Mouse (Mus musculus): ENCODE measurements around the gene Bcl10.
"Not testable (repeated sequence)": the region's sequence is repeated elsewhere in the genome, so short reads cannot be mapped to it uniquely, and the experiment has no call there.

Bcl10 gene

GRCm38 (mm10) chr3:145913263-145913662 is 9.3 kb upstream of the Bcl10 start:
- no peak for DNase-seq (ENCODE audit: low read depth)

DNA sequence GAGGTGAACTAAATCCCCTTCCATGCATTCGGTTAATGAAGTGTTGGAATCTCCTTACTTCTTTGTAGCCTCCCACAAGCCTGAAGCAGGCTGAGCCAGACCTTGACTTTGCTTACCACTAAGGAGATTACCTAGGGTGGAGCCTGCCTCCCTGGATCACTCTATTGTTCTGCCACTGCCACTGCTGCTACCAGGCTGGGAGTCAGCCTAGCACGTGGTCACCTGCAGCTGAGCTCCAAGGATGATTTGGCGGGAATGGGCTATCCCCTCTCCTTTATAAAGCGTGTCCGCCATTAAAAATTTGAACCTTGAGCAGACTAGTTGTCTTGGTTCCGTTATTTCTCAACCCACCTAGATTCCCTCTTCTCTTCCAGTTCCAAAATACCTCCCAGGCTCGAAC is 8.7 kb upstream of the Bcl10 start:
- not testable (repeated sequence) for DNase-seq (ENCODE audit: low read depth)

- no peak for DNase-seq (ENCODE audit: low read depth)
Observed at GRCm38 (mm10) chr3:145916374-145916773, 6.2 kb upstream of the Bcl10 start.

- no peak for DNase-seq (ENCODE audit: low read depth)
Observed at GRCm38 (mm10) chr3:145916826-145917225, 5.8 kb upstream of the Bcl10 start.

DNA sequence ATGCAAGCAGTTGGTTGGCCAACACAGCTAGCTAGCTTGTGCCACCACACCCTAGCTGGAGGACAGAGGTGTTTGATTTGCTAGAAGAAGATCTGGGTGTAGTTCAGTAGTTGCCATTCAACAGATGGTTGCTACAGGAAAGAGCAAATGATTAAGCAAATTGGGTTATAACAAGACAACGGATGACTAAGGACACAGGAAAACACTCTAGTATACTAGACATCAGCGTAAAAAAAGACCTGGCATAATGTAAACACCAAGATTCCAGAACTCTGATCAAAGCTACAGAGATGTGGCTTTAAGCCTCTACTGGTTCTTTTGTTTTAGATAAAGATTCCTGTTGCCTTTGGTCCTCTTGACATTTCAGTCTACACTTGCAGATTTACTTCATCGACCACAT is 367 bp downstream of the Bcl10 start:
- no peak for DNase-seq (ENCODE audit: low read depth)

DNA sequence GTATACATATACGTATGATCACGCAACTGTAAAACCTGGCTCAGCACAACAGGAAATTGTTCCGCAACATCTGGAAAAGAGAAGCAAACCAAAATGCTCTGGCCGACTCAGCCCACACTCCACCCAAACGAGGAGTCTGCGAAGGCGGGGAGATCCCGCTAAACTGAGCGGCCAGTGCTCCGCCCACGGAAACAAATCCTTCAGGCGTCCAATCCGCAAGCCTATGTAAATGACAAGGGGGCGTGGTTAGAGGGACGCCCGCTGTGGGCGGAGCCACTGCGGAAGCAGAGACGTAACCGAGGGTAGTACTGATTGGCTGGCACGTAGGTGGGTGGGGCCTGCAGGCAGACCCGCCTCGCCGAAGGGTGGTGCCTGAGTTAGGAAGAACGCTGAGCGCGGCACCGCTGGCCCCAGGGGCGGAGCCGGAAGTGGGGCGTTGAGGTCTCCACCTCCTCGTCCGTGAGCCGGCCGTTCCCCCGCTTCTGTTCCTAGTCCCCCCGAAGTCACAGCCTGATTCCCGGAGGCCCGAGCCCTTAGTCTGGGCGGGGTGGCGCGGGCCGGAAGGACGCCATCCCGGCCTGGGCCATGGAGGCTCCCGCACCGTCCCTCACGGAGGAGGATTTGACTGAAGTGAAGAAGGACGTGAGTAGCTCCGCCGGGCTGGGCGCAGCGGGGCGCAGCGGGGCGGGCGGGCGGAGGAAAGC is 1.4 kb downstream of the Bcl10 start:
- DNase-seq (ENCODE audit: low read depth) = peak; percentile 100

GRCm38 (mm10) chr3:145924649-145925337 is 2.2 kb downstream of the Bcl10 start:
- DNase-seq (ENCODE audit: low read depth) = no peak

DNA sequence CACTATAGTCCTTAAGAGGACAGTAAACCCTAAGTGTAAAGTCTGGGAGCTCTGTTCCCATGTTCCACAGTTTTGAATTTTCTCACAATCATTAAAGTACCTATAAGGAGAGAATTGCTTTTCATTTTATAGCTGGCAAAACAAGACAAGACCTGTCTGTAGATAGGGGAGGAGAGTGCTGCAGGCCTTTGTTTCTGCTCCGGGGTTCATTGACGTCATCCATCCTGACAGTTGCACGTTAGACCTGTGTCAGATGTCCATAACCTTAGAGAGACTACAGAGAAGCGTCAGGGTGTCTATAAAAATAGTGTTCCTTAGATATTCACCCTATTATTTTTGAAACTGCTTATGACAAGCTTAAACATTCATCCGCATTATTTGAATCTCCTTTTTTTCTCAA is 2.9 kb downstream of the Bcl10 start:
- no peak for DNase-seq (ENCODE audit: low read depth)

DNA sequence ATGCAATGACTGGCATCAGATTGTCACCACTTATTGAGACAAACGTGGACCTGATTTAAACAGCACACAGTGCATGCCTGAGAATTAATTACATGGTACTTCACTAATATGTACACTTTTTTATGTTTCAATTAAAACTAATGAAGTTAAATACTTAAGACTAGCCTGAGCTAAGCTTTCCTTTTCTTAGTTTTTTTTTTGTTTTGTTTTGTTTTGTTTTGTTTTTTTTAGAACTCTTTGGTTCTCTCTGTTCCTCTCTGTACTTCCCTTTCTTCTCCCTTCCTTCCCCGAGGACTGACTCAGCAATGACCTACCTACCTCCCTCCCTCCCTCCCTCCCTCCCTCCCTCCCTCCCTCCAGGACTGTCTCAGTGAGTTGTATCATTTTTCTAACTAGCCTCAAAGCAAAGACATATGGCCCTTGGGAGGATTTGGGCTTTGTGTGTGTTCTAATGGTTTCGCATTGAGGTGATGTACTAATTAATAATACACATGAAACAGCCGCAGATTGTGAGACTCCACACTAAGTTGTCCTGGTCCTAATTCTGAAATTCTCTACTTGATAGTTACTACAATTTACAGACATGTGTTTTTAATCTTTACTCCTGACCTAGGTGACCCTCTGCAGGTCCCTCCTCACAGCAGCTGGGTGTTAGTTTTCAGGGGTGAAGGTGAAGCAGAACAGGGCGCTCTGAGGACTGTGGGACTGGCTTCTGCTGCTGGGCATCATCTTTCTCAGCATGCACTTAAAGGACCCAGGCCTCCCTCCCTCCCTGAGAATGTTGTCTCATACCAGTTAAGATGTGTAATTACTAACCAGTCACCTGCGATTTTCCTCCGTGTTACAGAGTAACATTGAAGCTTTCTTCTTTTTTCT is 7.2 kb downstream of the Bcl10 start:
- no peak for DNase-seq (ENCODE audit: low read depth)

GRCm38 (mm10) chr3:145933845-145934244 is 11.2 kb downstream of the Bcl10 start:
- DNase-seq (ENCODE audit: low read depth) = no peak

GRCm38 (mm10) chr3:145937505-145938404 is 15.2 kb downstream of the Bcl10 start, which contains the start of gene 2410004B18Rik:
Gene 2410004B18Rik (plus strand): TSS chr3:145938014.
- peak; percentile 87 for DNase-seq (ENCODE audit: low read depth)

DNA sequence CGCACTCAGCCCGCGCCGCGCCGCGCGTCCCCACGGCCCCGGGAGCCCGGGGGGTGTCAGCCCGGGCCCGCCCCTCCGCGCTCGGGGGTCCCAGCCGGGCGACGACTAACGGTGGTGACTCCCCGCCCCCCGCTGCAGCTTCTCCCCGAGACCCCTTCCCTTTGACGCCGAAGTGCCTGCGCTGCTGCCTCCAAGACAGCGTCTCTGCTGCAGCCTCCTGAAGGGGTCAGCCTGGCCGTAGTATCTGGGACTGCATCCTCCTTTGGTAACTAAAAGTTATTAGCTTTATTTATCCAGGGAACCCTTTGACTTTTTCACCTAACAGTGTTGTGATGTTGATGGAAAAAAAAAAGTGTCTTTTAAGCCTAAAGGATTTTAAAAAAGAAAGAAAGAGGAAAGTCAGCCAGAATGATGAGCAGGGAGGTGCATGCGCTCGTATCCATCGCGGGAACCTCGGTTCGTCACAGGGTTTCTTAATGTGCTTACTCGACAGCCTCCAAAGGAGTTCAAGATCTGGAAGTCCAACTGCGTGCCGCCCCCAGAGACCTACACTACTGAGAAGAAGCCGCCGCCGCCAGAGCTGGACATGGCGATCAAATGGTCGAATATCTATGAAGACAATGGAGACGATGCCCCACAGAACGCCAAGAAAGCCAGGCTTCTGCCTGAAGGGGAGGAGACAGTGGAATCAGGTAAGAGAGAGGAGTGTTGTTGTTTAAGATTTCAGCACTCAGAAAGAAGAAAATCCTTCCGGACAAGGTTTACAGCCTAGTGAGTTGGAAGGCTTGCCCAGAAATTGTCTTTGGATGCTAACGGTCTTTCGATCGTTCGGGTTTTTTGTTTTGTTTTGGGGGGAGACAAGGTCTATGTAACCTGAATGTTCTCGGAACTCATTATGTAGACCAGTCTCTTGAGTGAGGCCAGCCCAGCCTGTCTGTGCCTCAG is 16.1 kb downstream of the Bcl10 start:
- DNase-seq (ENCODE audit: low read depth) = no peak

- no peak for DNase-seq (ENCODE audit: low read depth)
Observed at GRCm38 (mm10) chr3:145939402-145939801, 16.8 kb downstream of the Bcl10 start.

- no peak for DNase-seq (ENCODE audit: low read depth)
Observed at GRCm38 (mm10) chr3:145939971-145940370, 17.4 kb downstream of the Bcl10 start.

- DNase-seq (ENCODE audit: low read depth) = peak; percentile 59
Observed at GRCm38 (mm10) chr3:145941971-145942370, 19.4 kb downstream of the Bcl10 start.

DNA sequence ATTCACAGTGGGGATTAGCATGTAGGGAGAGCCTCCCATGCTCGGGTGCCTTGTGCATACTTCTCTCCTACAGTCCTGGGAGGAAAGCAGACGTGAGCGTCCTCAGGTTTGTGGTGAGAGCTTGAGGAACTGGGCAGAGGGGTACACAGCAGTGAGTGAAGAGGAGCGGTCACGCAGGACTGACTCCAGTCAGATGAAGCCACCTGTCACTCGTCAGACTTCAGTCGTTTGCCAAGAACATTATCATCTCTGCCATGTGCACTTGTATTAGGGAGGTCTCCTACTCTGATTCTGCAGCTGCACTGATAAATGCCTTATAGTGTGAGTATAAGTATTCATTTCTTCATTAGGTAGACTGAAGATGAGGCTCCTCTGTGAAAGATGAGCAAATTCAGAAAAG is 21.7 kb downstream of the Bcl10 start:
- DNase-seq (ENCODE audit: low read depth) = no peak

DNA sequence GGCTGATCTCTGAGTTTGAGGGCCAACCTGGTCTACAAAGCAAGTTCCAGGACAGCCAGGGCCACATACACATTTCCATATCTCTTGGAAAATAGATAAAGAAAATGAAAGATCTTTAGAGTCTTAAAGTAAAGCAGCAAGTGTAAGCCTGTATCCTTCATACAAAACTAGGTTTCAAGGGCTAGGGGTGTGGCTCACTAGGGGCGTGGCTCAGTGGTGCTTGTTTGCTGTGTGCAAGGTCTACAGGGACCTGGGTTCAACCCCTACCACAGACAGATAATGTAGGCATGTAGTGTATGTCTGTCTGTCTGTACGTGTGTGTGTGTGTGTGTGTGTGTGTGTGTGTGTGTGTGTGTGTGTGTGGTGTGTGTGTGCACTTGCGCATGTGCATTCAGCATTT is 23.3 kb downstream of the Bcl10 start:
- no peak for DNase-seq (ENCODE audit: low read depth)

GRCm38 (mm10) chr3:145946654-145947053 is 24.1 kb downstream of the Bcl10 start:
- no peak for DNase-seq (ENCODE audit: low read depth)

DNA sequence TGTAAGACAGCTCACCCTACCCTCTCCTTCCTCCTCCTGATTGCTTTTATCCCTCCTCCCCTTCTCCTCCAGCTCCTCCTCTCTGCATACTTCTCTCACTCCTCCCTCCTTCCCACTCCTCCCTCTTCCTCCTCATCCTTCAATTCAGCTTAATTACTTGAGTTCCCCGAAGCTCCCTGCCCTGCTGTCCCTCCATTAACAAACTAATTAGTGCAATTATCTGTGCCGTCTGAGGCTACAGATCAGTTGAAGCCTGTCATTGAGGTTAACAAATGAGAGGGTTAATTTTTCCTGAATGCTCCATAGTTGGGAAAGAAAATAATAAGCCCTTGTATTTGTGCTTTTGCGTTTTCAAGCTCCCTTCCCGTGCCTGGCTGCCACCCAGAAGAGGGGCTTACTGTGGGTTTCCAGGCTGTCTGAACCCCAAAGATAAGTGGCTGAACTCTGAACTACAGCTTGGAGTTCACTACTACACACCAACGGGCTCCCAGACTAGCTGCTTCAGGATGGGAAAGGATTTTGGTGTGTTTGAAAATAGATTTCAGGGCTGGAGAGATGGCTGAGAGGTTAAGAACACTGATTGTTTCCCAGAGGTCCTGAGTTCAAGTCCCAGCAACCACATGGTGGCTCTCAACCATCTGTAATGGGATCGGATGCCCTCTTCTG is 25.1 kb downstream of the Bcl10 start:
- no peak for DNase-seq (ENCODE audit: low read depth)

Measured in fibroblast of lung, adult 2 months (primary cell).